Mouse (Mus musculus): Measurements from ENCODE around the gene Pla2g15.

Gene Pla2g15

GRCm38 (mm10) chr8:106115897-106116296 is 34.3 kb upstream of the Pla2g15 start:
- Histone ChIP-seq H3K36me3 (ENCODE audit: insufficient read depth, low read length) (peaks cover 45% of the 10 kb centered on the region), H3K9me3 (ENCODE audit: low read length) (no peaks in the 10 kb centered on the region), H3K4me3 (replicated peaks; ENCODE audit: low read length) (no peak overlapping the region), H3K27me3 (ENCODE audit: insufficient read depth, low read length) (no peaks in the 10 kb centered on the region), H3K4me1 (replicated peaks; ENCODE audit: low read depth, low read length) (peaks cover 17% of the 10 kb centered on the region)
- TF ChIP-seq CTCF (conservative IDR thresholded peaks at IDR 0.05; ENCODE audit: low read length): peak; percentile 87
- TF ChIP-seq POU5F1 (IDR thresholded peaks at IDR 0.05; ENCODE audit: borderline replicate concordance, low read length): no peak

GRCm38 (mm10) chr8:106123443-106123842 is 26.8 kb upstream of the Pla2g15 start:
- no peak overlapping the region for H3K4me3 ChIP-seq (replicated peaks; ENCODE audit: low read length)
- peaks cover 16% of the 10 kb centered on the region for H3K4me1 ChIP-seq (replicated peaks; ENCODE audit: low read depth, low read length)
- no peaks in the 10 kb centered on the region for H3K9me3 ChIP-seq (ENCODE audit: low read length)
- TF ChIP-seq NANOG (IDR thresholded peaks at IDR 0.05; ENCODE audit: borderline replicate concordance, low read length) (no peak), CTCF (conservative IDR thresholded peaks at IDR 0.05; ENCODE audit: low read length) (no peak), POU5F1 (IDR thresholded peaks at IDR 0.05; ENCODE audit: borderline replicate concordance, low read length) (no peak)
- peaks cover 62% of the 10 kb centered on the region for H3K36me3 ChIP-seq (ENCODE audit: insufficient read depth, low read length)
- no peaks in the 10 kb centered on the region for H3K27me3 ChIP-seq (ENCODE audit: insufficient read depth, low read length)

- H3K4me3 ChIP-seq (replicated peaks; ENCODE audit: low read length): no peak overlapping the region
- H3K4me1 ChIP-seq (replicated peaks; ENCODE audit: low read depth, low read length): peaks cover 16% of the 10 kb centered on the region
- TF ChIP-seq NANOG (IDR thresholded peaks at IDR 0.05; ENCODE audit: borderline replicate concordance, low read length) (no peak), POU5F1 (IDR thresholded peaks at IDR 0.05; ENCODE audit: borderline replicate concordance, low read length) (no peak), CTCF (conservative IDR thresholded peaks at IDR 0.05; ENCODE audit: low read length) (no peak)
- no peaks in the 10 kb centered on the region for H3K9me3 ChIP-seq (ENCODE audit: low read length)
- H3K27me3 ChIP-seq (ENCODE audit: insufficient read depth, low read length): no peaks in the 10 kb centered on the region
- peaks cover 64% of the 10 kb centered on the region for H3K36me3 ChIP-seq (ENCODE audit: insufficient read depth, low read length)
These were observed 24.1 kb upstream of the Pla2g15 start for GRCm38 (mm10) chr8:106126055-106126454.

- Histone ChIP-seq H3K36me3 (ENCODE audit: insufficient read depth, low read length) (peaks cover 67% of the 10 kb centered on the region), H3K9me3 (ENCODE audit: low read length) (no peaks in the 10 kb centered on the region), H3K27me3 (ENCODE audit: insufficient read depth, low read length) (no peaks in the 10 kb centered on the region), H3K4me3 (replicated peaks; ENCODE audit: low read length) (no peak overlapping the region), H3K4me1 (replicated peaks; ENCODE audit: low read depth, low read length) (peaks cover 17% of the 10 kb centered on the region)
- 0 out of 2 replicates have a peak, but pooled peaks have one; percentile 8 for TF ChIP-seq CTCF (conservative IDR thresholded peaks at IDR 0.05; ENCODE audit: low read length)
- TF ChIP-seq POU5F1 (IDR thresholded peaks at IDR 0.05; ENCODE audit: borderline replicate concordance, low read length): no peak
These were observed 23.1 kb upstream of the Pla2g15 start for GRCm38 (mm10) chr8:106127054-106127453.

GRCm38 (mm10) chr8:106127882-106128410 is 22.3 kb upstream of the Pla2g15 start:
- no peaks in the 10 kb centered on the region for H3K9me3 ChIP-seq (ENCODE audit: low read length)
- no peak overlapping the region for H3K4me3 ChIP-seq (replicated peaks; ENCODE audit: low read length)
- H3K27me3 ChIP-seq (ENCODE audit: insufficient read depth, low read length): no peaks in the 10 kb centered on the region
- H3K36me3 ChIP-seq (ENCODE audit: insufficient read depth, low read length): peaks cover 76% of the 10 kb centered on the region
- TF ChIP-seq NANOG (IDR thresholded peaks at IDR 0.05; ENCODE audit: borderline replicate concordance, low read length) (no peak), POU5F1 (IDR thresholded peaks at IDR 0.05; ENCODE audit: borderline replicate concordance, low read length) (no peak), CTCF (conservative IDR thresholded peaks at IDR 0.05; ENCODE audit: low read length) (no peak)
- H3K4me1 ChIP-seq (replicated peaks; ENCODE audit: low read depth, low read length): peaks cover 26% of the 10 kb centered on the region

- Histone ChIP-seq H3K36me3 (ENCODE audit: insufficient read depth, low read length) (peaks cover 84% of the 10 kb centered on the region), H3K4me3 (replicated peaks; ENCODE audit: low read length) (no peak overlapping the region), H3K9me3 (ENCODE audit: low read length) (no peaks in the 10 kb centered on the region), H3K27me3 (ENCODE audit: insufficient read depth, low read length) (peaks cover 6% of the 10 kb centered on the region; the same call in 1 of the 2 replicates), H3K4me1 (replicated peaks; ENCODE audit: low read depth, low read length) (peaks cover 37% of the 10 kb centered on the region)
- TF ChIP-seq CTCF (conservative IDR thresholded peaks at IDR 0.05; ENCODE audit: low read length): no peak
- no peak for TF ChIP-seq NANOG (IDR thresholded peaks at IDR 0.05; ENCODE audit: borderline replicate concordance, low read length)
- no peak for TF ChIP-seq POU5F1 (IDR thresholded peaks at IDR 0.05; ENCODE audit: borderline replicate concordance, low read length)
These were observed 20.8 kb upstream of the Pla2g15 start for GRCm38 (mm10) chr8:106129232-106129930.

GRCm38 (mm10) chr8:106129997-106130396 is 20.2 kb upstream of the Pla2g15 start:
- peaks cover 12% of the 10 kb centered on the region for H3K27me3 ChIP-seq (ENCODE audit: insufficient read depth, low read length)
- no peak for TF ChIP-seq NANOG (IDR thresholded peaks at IDR 0.05; ENCODE audit: borderline replicate concordance, low read length)

GRCm38 (mm10) chr8:106130505-106130904 is 19.7 kb upstream of the Pla2g15 start:
- Histone ChIP-seq H3K36me3 (ENCODE audit: insufficient read depth, low read length) (peaks cover 81% of the 10 kb centered on the region), H3K9me3 (ENCODE audit: low read length) (no peaks in the 10 kb centered on the region), H3K27me3 (ENCODE audit: insufficient read depth, low read length) (peaks cover 17% of the 10 kb centered on the region), H3K4me3 (replicated peaks; ENCODE audit: low read length) (no peak overlapping the region), H3K4me1 (replicated peaks; ENCODE audit: low read depth, low read length) (peaks cover 48% of the 10 kb centered on the region)
- TF ChIP-seq CTCF (conservative IDR thresholded peaks at IDR 0.05; ENCODE audit: low read length): no peak
- TF ChIP-seq NANOG (IDR thresholded peaks at IDR 0.05; ENCODE audit: borderline replicate concordance, low read length): no peak
- TF ChIP-seq POU5F1 (IDR thresholded peaks at IDR 0.05; ENCODE audit: borderline replicate concordance, low read length): no peak

More at GRCm38 (mm10) chr8:106129997-106130396, 20.2 kb upstream of the Pla2g15 start:
- H3K9me3 ChIP-seq (ENCODE audit: low read length): no peaks in the 10 kb centered on the region
- H3K36me3 ChIP-seq (ENCODE audit: insufficient read depth, low read length): peaks cover 82% of the 10 kb centered on the region
- peaks cover 43% of the 10 kb centered on the region for H3K4me1 ChIP-seq (replicated peaks; ENCODE audit: low read depth, low read length)
- no peak overlapping the region for H3K4me3 ChIP-seq (replicated peaks; ENCODE audit: low read length)

- Histone ChIP-seq H3K36me3 (ENCODE audit: insufficient read depth, low read length) (peaks cover 80% of the 10 kb centered on the region), H3K27me3 (ENCODE audit: insufficient read depth, low read length) (peaks cover 22% of the 10 kb centered on the region), H3K4me3 (replicated peaks; ENCODE audit: low read length) (no peak overlapping the region), H3K4me1 (replicated peaks; ENCODE audit: low read depth, low read length) (peaks cover 53% of the 10 kb centered on the region), H3K9me3 (ENCODE audit: low read length) (no peaks in the 10 kb centered on the region)
- TF ChIP-seq POU5F1 (IDR thresholded peaks at IDR 0.05; ENCODE audit: borderline replicate concordance, low read length) (no peak), CTCF (conservative IDR thresholded peaks at IDR 0.05; ENCODE audit: low read length) (no peak), NANOG (IDR thresholded peaks at IDR 0.05; ENCODE audit: borderline replicate concordance, low read length) (no peak)
These were observed 19.2 kb upstream of the Pla2g15 start for GRCm38 (mm10) chr8:106131021-106131420.

Data from E14TG2a.4 (cell line).